Mouse (Mus musculus) small intestine, adult 10 weeks (tissue): ENCODE measurements around the gene Olfr1328. TPM values are rescaled to one million over a fixed set of nuclear protein-coding genes. Genes with fewer than 3 reads are reported as not detected.

Experiments
- polyA plus RNA-seq: library from polyadenylated mRNA; stranded (reverse); fragments of 350-450 nt; fragmentation: Illumina TruSeq; extraction: RNeasy Lipid Tissue Mini Kit (QIAGEN cat#74804); gene quantifications from one replicate; pipeline ENCODE4 v1.2.3, GENCODE M21; 2014; ENCODE audit warnings: low replicate concordance

The Olfr1328 gene
- polyA plus RNA-seq = not detected

DNA sequence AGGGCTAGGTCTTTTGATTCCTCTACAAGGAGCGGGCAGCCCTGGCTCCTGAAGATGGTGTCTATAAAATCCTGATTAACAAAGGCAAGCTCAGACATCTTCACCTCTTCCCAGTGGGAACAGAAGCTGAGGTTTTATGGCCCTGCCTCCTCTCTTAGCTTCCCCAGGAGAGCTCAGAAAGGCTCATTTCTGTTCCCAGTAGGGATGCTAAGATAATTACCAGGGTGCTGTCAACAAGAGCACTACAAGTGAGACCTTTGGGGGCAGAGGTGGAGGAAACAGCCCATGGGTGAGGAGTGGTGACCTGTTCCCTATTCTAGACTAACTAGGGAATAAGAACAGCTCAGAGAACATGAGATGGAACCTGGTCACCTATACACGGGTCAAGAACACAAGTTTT, at the start of gene Olfr1328:
TSS of gene Olfr1328 (minus strand) at position 101 of the 400 bp plus-strand sequence.

DNA sequence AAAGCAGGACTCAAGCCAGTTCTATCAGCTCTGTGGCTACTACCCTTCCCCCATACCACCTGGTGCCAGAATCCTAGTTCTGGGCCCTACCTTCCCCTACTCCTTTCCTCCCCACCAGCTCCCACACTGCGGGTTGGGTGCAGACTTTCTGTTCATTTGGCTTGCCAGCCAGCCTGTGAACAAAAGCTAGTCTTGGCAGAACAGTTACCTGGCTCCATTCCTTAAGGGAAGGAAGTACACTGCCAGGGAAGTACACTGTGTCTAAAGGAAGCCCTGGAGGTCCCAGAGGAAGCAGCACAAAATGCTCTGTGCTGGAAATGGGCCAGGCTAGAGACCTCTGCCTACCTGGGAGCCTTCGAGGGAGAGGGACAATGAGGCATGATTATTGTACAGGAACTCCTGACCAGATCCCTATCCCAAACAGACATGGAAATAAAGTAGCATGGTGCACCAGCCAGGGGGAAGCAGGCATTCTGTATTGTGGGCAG, 22.8 kb upstream of the Olfr1328 start, which contains the start of gene Lao1:
TSS of gene Lao1 (plus strand) at position 438 of the 488 bp plus-strand sequence.

GRCm38 (mm10) chr4:118917365-118917764, 21.0 kb downstream of the Olfr1328 start, which contains the start of gene Olfr1329:
TSS of gene Olfr1329 (minus strand) at chr4:118917465.

GRCm38 (mm10) chr4:118888297-118888696, 50.1 kb downstream of the Olfr1328 start, which contains the start of gene Olfr1330:
TSS of gene Olfr1330 (plus strand) at chr4:118888597.

Other genes with a start within 250 kb of the Olfr1328 start
- not detected for gene Olfr1342, start 245.9 kb downstream of the Olfr1328 start, polyA plus RNA-seq
- not detected for gene Olfr1341, start 235.1 kb downstream of the Olfr1328 start, polyA plus RNA-seq
- not detected for gene Olfr1340, start 218.5 kb downstream of the Olfr1328 start, polyA plus RNA-seq
- not detected for gene Olfr1339, start 206.4 kb downstream of the Olfr1328 start, polyA plus RNA-seq
- gene Olfr1338, start 179.9 kb downstream of the Olfr1328 start, polyA plus RNA-seq = not detected
- gene Olfr1337, start 156.0 kb downstream of the Olfr1328 start, polyA plus RNA-seq = not detected
- not detected for gene Olfr1335, start 128.7 kb downstream of the Olfr1328 start, polyA plus RNA-seq
- gene Olfr1333, start 102.3 kb downstream of the Olfr1328 start, polyA plus RNA-seq = not detected
- not detected for gene Olfr1331, start 74.0 kb downstream of the Olfr1328 start, polyA plus RNA-seq
- gene Olfr1330, start 50.0 kb downstream of the Olfr1328 start, polyA plus RNA-seq = not detected
- not detected for gene Olfr1329, start 21.1 kb downstream of the Olfr1328 start, polyA plus RNA-seq
- not detected for gene Lao1, start 23.0 kb upstream of the Olfr1328 start, polyA plus RNA-seq
- gene Slc2a1, start 170.1 kb upstream of the Olfr1328 start, polyA plus RNA-seq = 1.3 TPM
- not detected for gene Zfp691, start 235.6 kb upstream of the Olfr1328 start, polyA plus RNA-seq